Mouse (Mus musculus) gastrocnemius, postnatal 36 days (tissue): Measurements from ENCODE around the gene Mrps36. TPM values are rescaled to one million over a fixed set of nuclear protein-coding genes. Genes with fewer than 3 reads are reported as not detected.

Experiments
- total RNA-seq, 2 experiments: library from RNA; stranded (reverse); gene quantifications; 2 replicates each; pipeline ENCODE4 v1.2.3; 2021

Mrps36 gene
- total RNA-seq, 2 experiments from 2014 or later, result 136 to 144 TPM

Other genes with a start within 250 kb of the Mrps36 start
- gene Ocln, start 191.9 kb downstream of the Mrps36 start, total RNA-seq, result under 1 TPM in 1 of 2 experiments, not detected in 1; 0.13 TPM
- gene Marveld2, start 127.7 kb downstream of the Mrps36 start, total RNA-seq, result under 1 TPM; 0.23 to 0.42 TPM
- 10 to 100 TPM; 58.1 to 68.7 TPM for gene Ak6, start 93.7 kb downstream of the Mrps36 start, total RNA-seq
- gene Rad17, start 93.6 kb downstream of the Mrps36 start, total RNA-seq, result 10 to 100 TPM; 10.2 to 10.8 TPM
- 1 to 10 TPM; 4.4 to 5.7 TPM for gene Taf9, start 93.1 kb downstream of the Mrps36 start, total RNA-seq
- gene Ccdc125, start 74.9 kb downstream of the Mrps36 start, total RNA-seq, result under 1 TPM; 0.22 to 0.33 TPM
- 10 to 100 TPM in 1 of 2 experiments, 1 to 10 TPM in 1; 9.8 to 12.4 TPM for gene Cdk7, start 13.7 kb downstream of the Mrps36 start, total RNA-seq
- gene Cenph, start 31.2 kb upstream of the Mrps36 start, total RNA-seq, result under 1 TPM in 1 of 2 experiments, not detected in 1; 0.20 TPM
- gene Ccnb1, start 41.9 kb upstream of the Mrps36 start, total RNA-seq, result under 1 TPM; 0.64 to 0.66 TPM
- 10 to 100 TPM in 1 of 2 experiments, 1 to 10 TPM in 1; 8.3 to 10.7 TPM for gene Slc30a5, start 88.8 kb upstream of the Mrps36 start, total RNA-seq